Mouse (Mus musculus): ENCODE measurements around the gene Pde10a. TPM values are rescaled to one million over a fixed set of nuclear protein-coding genes. Genes with fewer than 3 reads are reported as not detected.

Pde10a gene
- polyA plus RNA-seq, 1 experiment from 2014 or later, result 1.3 TPM

DNA sequence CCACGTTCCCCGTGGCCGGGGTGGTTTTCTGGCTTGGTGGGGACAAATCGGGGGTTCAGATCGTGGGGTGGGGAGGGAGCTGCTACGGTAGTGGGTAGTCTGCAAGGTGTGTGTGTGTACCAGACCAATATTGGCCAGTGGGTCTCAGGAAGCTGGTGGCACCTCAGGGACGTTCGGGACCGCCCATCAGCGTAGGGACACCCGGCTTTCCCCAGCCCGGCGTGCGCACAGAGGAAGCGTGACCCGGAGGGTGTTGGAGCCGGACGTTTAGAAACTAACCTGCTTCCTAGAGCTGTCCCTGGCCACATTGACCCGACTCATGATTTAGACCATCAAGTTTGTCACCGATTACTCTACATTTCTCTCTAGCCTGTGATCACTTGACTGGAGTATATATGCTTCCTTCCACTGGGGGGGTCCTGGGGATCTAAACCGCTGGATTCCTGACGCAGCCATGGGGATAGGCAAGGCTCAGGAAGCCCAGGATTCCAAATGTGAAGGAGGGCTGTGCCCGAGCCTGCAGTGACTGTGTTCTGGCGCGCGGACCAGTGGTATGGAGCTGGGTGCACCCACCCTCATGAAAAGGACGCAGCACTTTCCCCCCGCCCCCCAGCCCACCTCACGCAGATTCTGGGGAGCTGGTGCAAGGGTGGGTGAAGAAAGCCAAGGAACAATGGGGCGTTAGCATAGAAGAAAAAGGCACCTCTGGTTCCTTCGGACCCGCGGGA is 277.2 kb downstream of the Pde10a start:
- H3K27me3 ChIP-seq (ENCODE audit: insufficient read depth, low read length), result peaks cover 43% of the 10 kb centered on the region
- under 1% methylated on average over 33 of the region's 33 CpGs for WGBS
- peak; percentile 32 for DNase-seq (ENCODE audit: low spot score)
- peak; percentile 4; the same call in 1 of the 2 replicates for ATAC-seq (replicated peaks; ENCODE audit: low FRiP score, low read depth)
- 0 out of 2 replicates have a peak overlapping the region, but pooled peaks have one; percentile 19 for H3K27ac ChIP-seq
- peak overlapping the region; percentile 75 for H3K4me3 ChIP-seq (replicated peaks; ENCODE audit: low read depth, low read length)
- no peaks in the 10 kb centered on the region for H3K36me3 ChIP-seq (ENCODE audit: insufficient read depth, low read length)
- peaks cover 17% of the 10 kb centered on the region; the same call in 1 of the 2 replicates for H3K4me1 ChIP-seq (replicated peaks; ENCODE audit: insufficient read depth, low read length)
- peak overlapping the region; percentile 96 for H3K4me2 ChIP-seq (ENCODE audit: low read length)
- H3K9me3 ChIP-seq (replicated peaks; ENCODE audit: low read length), result no peaks in the 10 kb centered on the region
- H3K9ac ChIP-seq (ENCODE audit: low read depth, low read length), result peak overlapping the region; percentile 62
- TF ChIP-seq CTCF (IDR thresholded peaks at IDR 0.05; ENCODE audit: low read depth), result no peak

DNA sequence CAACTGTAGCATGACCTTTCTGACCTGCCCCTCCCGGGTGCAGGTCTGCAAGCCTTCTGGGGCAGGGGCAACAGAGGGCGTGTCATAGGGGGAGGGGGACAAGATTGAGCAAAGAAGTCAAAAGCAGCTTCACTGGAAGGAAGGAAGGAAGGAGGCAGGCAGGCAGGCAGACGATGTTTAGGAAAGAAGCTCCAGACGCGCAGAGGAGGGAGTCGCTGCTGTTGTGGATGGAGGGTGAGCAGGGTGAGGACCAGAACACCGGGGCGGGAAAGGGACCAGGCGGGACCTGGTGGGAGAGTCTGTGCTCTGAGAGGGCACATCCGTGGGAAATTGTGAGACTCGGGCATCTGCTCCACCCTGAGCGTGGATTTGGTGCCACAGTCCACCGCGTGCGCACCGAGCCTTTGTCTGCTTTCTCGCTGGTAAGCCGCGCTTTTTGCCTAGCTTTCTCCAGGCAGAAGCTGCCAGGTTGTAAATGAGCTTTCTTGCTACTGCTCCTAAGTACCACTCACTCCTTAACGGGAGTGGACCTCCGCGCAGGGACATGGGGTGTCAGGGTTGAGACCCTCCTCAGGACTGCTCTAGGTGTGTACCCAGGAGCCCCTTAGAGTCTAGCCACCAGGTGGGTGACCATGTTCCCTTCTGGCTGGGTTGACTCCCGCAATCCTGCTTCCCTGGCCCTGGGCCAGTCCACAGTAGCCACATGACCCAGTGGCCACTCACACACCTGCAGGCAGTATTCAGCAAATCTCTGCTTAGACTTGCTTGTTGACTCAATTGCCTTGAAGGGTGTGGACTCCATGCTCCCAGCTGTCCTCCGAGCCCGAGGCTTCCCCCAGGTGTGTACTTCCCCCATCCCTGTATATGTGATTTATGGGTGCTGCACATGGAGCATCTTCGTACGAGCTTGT is 278.0 kb downstream of the Pde10a start:
- H3K9ac ChIP-seq (ENCODE audit: low read depth, low read length), result no peak overlapping the region

GRCm38 (mm10) chr17:8807345-8807744 is 282.2 kb downstream of the Pde10a start:
- no peaks in the 10 kb centered on the region for H3K36me3 ChIP-seq (ENCODE audit: insufficient read depth, low read length)
- no peak overlapping the region for H3K4me3 ChIP-seq (replicated peaks; ENCODE audit: low read depth, low read length)
- H3K4me1 ChIP-seq (replicated peaks; ENCODE audit: insufficient read depth, low read length), result peaks cover 11% of the 10 kb centered on the region; the same call in 1 of the 2 replicates
- DNase-seq (ENCODE audit: low spot score) (peak; percentile 36), ATAC-seq (replicated peaks; ENCODE audit: low FRiP score, low read depth) (no peak)
- H3K27ac ChIP-seq, result no peak overlapping the region
- no peak overlapping the region for H3K4me2 ChIP-seq (ENCODE audit: low read length)
- peak; percentile 81 for TF ChIP-seq CTCF (IDR thresholded peaks at IDR 0.05; ENCODE audit: low read depth)
- H3K27me3 ChIP-seq (ENCODE audit: insufficient read depth, low read length), result peaks cover 17% of the 10 kb centered on the region
- 44% methylated on average over 3 of the region's 3 CpGs for WGBS
- H3K9ac ChIP-seq (ENCODE audit: low read depth, low read length), result no peak overlapping the region
- H3K9me3 ChIP-seq (replicated peaks; ENCODE audit: low read length), result no peaks in the 10 kb centered on the region

More for the DNA sequence above, 278.0 kb downstream of the Pde10a start:
- ATAC-seq (replicated peaks; ENCODE audit: low FRiP score, low read depth), result no peak
- peaks cover 37% of the 10 kb centered on the region for H3K27me3 ChIP-seq (ENCODE audit: insufficient read depth, low read length)
- no peak for TF ChIP-seq CTCF (IDR thresholded peaks at IDR 0.05; ENCODE audit: low read depth)
- no peak for DNase-seq (ENCODE audit: low spot score)
- 10% methylated on average over 25 of the region's 27 CpGs for WGBS
- peak overlapping the region; percentile 96 for H3K4me2 ChIP-seq (ENCODE audit: low read length)
- H3K4me3 ChIP-seq (replicated peaks; ENCODE audit: low read depth, low read length), result peak overlapping the region; percentile 75
- peaks cover 17% of the 10 kb centered on the region; the same call in 1 of the 2 replicates for H3K4me1 ChIP-seq (replicated peaks; ENCODE audit: insufficient read depth, low read length)
- H3K27ac ChIP-seq, result no peak overlapping the region
- no peaks in the 10 kb centered on the region for H3K9me3 ChIP-seq (replicated peaks; ENCODE audit: low read length)
- H3K36me3 ChIP-seq (ENCODE audit: insufficient read depth, low read length), result no peaks in the 10 kb centered on the region

GRCm38 (mm10) chr17:8809771-8810170 is 284.6 kb downstream of the Pde10a start:
- no peaks in the 10 kb centered on the region for H3K9me3 ChIP-seq (replicated peaks; ENCODE audit: low read length)
- ATAC-seq (replicated peaks; ENCODE audit: low FRiP score, low read depth) (no peak), DNase-seq (ENCODE audit: low spot score) (no peak)
- no peaks in the 10 kb centered on the region for H3K36me3 ChIP-seq (ENCODE audit: insufficient read depth, low read length)
- H3K27me3 ChIP-seq (ENCODE audit: insufficient read depth, low read length), result peaks cover 5% of the 10 kb centered on the region; the same call in 1 of the 2 replicates
- H3K4me1 ChIP-seq (replicated peaks; ENCODE audit: insufficient read depth, low read length), result 0 out of 2 replicates have a peak, but pooled peaks cover 4% of the 10 kb centered on the region
- 76% methylated on average over 6 of the region's 6 CpGs for WGBS
- no peak overlapping the region for H3K27ac ChIP-seq
- no peak overlapping the region for H3K9ac ChIP-seq (ENCODE audit: low read depth, low read length)
- no peak overlapping the region for H3K4me2 ChIP-seq (ENCODE audit: low read length)
- TF ChIP-seq CTCF (IDR thresholded peaks at IDR 0.05; ENCODE audit: low read depth), result no peak
- no peak overlapping the region for H3K4me3 ChIP-seq (replicated peaks; ENCODE audit: low read depth, low read length)

- no peaks in the 10 kb centered on the region for H3K36me3 ChIP-seq (ENCODE audit: insufficient read depth, low read length)
- peaks cover 4% of the 10 kb centered on the region; the same call in 1 of the 2 replicates for H3K27me3 ChIP-seq (ENCODE audit: insufficient read depth, low read length)
- no peak overlapping the region for H3K4me3 ChIP-seq (replicated peaks; ENCODE audit: low read depth, low read length)
- no peak for ATAC-seq (replicated peaks; ENCODE audit: low FRiP score, low read depth)
- no peak overlapping the region for H3K4me2 ChIP-seq (ENCODE audit: low read length)
- no peaks in the 10 kb centered on the region for H3K9me3 ChIP-seq (replicated peaks; ENCODE audit: low read length)
- 0 out of 2 replicates have a peak, but pooled peaks cover 4% of the 10 kb centered on the region for H3K4me1 ChIP-seq (replicated peaks; ENCODE audit: insufficient read depth, low read length)
- TF ChIP-seq CTCF (IDR thresholded peaks at IDR 0.05; ENCODE audit: low read depth), result no peak
- H3K9ac ChIP-seq (ENCODE audit: low read depth, low read length), result no peak overlapping the region
- WGBS, result 91% methylated on average over 8 of the region's 8 CpGs
- no peak overlapping the region for H3K27ac ChIP-seq
- DNase-seq (ENCODE audit: low spot score), result no peak
These were observed 285.0 kb downstream of the Pde10a start for GRCm38 (mm10) chr17:8810201-8810600.

- Histone ChIP-seq H3K9ac (ENCODE audit: low read depth, low read length) (no peak overlapping the region), H3K9me3 (replicated peaks; ENCODE audit: low read length) (no peaks in the 10 kb centered on the region), H3K27ac (no peak overlapping the region), H3K36me3 (ENCODE audit: insufficient read depth, low read length) (no peaks in the 10 kb centered on the region), H3K4me2 (ENCODE audit: low read length) (no peak overlapping the region), H3K4me1 (replicated peaks; ENCODE audit: insufficient read depth, low read length) (0 out of 2 replicates have a peak, but pooled peaks cover 4% of the 10 kb centered on the region), H3K27me3 (ENCODE audit: insufficient read depth, low read length) (no peaks in the 10 kb centered on the region), H3K4me3 (replicated peaks; ENCODE audit: low read depth, low read length) (no peak overlapping the region)
- TF ChIP-seq CTCF (IDR thresholded peaks at IDR 0.05; ENCODE audit: low read depth), result no peak
- ATAC-seq (replicated peaks; ENCODE audit: low FRiP score, low read depth) (no peak), DNase-seq (ENCODE audit: low spot score) (no peak)
- WGBS, result 48% methylated on average over 12 of the region's 12 CpGs
These were observed 287.2 kb downstream of the Pde10a start for GRCm38 (mm10) chr17:8812228-8812865.
